Mouse (Mus musculus) retina, postnatal 7 days (tissue): ENCODE measurements around the gene Otud4.
"Not testable (repeated sequence)": the region's sequence is repeated elsewhere in the genome, so short reads cannot be mapped to it uniquely, and the experiment has no call there.

Experiments
- DNase-seq: peaks from one replicate; pipeline ENCODE4 v3.0.0-alpha.2; 2012; ENCODE audit warnings: low read depth, low spot score

The Otud4 gene

DNA sequence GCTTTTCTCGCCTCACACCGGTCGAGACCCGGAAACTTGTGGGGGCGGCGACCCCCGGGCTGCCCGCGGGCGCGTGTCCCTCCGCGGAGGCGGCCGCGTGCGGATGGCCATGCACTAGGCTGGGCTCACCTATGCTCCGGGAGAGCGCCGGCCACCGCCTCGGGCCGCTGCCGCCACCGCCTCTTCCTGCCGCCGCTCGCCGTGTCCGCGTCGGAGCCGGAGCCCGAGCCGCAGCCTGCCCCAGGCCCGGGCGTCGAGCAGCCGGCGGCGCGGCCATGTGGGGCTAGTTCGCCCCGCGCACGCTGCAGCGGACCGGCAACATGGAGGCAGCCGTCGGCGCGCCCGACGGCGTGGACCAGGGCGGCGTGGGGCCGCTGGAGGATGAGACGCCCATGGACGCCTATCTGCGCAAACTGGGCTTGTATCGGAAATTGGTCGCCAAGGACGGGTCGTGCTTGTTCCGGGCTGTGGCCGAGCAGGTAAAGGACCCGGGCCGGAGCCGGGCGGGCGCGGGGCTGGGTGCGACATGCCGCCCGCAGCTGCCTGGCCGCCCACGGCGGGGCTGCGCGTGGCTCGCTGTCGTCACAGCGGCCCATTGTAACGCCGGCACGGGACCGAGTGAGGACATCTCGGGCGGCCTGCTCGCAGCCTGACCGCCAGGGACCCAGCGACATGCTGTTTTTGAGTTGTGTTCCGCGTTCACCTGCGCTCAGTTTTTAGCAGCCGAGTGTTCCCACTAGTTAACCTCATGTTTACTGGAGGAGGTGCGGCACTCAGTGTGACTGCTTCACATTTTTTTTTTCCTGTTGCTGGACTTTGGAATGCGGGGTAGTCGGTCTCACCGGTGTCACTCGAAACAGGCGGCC lies at the start of gene Otud4:
Otud4 (plus strand) TSS at position 33 of the 866 bp plus-strand sequence.
- peak; percentile 23 for DNase-seq

DNA sequence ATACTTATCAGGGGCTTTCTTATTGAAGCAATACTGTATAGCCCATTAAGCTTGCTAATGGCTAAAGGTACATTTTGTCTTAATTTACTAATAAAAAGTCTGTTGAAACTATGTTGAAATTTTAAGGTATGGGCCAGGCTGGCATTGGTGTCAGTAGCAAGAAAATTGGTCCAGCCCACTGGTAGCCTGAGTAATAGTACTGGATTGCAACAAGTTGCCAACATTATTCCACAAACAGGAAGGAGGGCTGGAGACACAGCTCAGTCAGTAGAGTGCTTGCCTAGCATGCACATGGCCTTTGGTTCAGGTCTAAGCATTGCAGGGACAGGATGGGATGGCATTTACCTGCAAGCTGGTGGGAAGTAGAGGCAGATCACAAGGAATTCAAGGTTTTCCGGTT lies 38.5 kb upstream of the Otud4 start:
- DNase-seq = no peak

DNA sequence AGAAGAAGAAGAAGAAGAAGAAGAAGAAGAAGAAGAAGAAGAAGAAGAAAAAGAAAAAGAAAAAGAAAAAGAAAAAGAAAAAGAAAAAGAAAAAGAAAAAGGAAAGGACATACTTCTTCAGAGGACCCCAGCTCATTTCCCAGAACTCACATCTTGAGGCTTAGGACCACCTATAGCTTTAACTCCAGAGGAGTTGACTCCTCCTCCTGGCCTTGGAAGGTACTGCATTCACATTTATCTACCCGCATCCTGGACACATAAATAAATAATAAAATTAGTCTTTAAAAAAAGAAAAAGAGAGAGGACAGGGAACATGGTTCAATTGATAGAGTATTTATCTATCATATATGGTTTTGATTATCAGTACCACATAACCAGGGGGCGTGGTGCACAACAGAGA lies 36.2 kb upstream of the Otud4 start:
- not testable (repeated sequence) for DNase-seq

DNA sequence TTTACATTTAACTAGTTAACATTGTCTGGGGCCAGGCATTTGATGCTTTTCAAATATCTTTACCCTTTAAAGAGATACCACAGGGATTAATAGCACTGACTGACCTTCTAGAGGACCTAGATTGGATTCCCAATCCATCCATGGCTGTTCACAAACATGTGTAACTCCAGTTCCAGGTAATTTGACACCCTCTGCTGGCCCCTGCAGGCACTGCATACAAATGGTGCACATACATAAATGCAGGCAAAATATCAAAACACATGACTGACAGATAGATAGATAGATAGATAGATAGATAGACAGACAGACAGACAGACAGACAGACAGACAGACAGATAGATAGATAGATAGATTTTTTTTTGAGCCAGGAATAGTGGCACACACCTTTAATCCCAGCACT lies 33.2 kb upstream of the Otud4 start:
- no peak for DNase-seq

DNA sequence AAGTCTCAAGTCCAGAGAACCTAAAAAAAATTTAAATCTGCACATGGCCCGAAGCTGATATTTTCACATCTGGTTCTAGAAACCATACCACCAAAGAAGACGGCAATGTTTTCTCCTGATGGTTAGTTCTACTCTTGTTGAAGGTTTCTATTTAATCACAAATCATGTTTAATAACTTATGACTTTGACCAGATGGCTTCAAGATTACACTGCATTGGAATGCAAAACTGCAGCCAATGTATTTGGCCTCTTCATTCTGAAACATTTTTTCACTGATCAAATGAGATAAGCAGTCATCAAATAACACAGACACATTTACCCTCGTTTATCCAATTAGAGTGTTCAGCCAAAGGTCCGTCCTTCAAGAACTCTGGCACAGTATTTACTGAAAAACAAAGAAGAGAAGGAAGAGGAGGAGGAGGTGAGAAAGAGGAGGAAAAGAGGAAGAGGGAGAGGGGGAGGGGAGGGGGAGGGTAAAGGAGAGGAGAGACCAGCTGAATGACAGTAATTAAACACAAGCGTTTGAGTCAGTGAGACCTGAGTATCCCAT lies 32.6 kb upstream of the Otud4 start:
- DNase-seq = no peak

DNA sequence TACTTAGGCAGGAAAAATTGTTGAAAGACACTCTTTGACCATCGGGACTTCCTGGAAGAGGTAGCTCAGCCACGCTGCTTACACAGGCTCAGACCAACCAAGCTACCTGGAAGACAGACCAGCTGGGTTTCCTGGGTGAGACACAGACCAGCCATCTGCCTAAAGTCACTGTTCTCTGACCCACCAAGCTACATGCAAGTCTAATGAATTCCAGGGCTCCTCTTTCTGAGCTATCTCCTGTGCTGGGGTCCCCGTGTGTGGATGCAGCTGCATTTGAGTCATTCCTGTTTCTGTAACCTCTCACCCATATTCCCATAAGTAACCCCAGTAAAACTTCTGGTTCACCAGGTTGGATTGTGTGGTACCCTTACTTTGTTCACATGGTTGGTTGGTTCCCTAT lies 30.7 kb upstream of the Otud4 start:
- no peak for DNase-seq

DNA sequence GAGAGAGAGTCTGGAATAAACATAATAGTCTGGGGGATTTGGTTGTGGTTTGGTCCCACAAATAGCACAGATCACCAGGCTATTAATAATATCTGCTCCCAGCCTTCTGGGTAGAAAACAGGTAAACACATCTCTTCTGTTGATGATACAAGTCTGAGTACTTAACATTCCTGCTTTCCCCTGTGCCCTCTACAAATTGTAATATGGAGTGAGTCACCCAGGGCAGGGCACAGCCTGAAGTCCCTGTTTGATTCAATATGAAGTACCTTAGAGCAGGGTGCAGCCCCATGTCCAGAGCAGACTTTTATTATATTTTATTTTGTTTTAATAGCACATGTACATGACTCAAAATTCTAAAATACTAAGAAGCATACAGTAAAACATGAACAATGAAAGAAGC lies 29.1 kb upstream of the Otud4 start:
- no peak for DNase-seq

DNA sequence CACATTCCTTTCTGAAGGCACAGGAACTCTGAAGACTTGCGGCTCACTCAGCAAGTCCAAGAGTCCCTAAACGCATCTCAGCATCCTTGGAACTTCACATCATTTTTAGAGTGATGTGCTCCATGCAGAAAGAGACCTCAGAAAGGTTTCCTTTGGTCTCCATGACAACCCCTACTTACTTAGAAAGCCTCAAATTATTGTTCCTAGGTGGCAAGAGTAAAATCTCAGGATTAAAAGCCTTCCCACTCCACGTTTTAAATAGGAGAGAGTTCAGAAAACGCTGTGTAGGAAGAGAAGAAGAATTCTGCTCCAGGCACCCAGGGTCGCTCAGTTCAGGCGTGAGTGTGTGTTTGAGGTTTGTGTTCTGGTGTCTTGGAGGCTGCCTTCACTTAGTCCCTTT lies 27.1 kb upstream of the Otud4 start:
- DNase-seq = no peak

DNA sequence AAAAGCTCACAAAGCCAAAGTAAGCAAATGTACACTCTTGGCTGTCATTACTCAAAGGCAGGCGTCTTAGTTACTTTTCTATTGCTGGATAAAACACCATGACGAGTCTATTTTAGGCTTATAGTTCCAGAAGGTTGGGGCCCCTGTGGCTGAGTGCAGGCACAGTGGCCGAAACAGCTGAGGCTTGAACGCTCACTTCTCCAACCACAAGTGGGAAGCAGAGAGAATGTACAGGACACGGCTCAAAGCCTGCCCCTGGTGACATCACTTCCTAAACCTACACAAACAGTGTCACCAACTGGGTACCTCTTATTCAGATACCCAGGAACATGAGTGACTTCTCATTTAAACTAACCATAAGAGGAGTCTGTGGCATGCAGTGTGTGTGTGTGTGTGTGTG lies 26.5 kb upstream of the Otud4 start:
- no peak for DNase-seq

DNA sequence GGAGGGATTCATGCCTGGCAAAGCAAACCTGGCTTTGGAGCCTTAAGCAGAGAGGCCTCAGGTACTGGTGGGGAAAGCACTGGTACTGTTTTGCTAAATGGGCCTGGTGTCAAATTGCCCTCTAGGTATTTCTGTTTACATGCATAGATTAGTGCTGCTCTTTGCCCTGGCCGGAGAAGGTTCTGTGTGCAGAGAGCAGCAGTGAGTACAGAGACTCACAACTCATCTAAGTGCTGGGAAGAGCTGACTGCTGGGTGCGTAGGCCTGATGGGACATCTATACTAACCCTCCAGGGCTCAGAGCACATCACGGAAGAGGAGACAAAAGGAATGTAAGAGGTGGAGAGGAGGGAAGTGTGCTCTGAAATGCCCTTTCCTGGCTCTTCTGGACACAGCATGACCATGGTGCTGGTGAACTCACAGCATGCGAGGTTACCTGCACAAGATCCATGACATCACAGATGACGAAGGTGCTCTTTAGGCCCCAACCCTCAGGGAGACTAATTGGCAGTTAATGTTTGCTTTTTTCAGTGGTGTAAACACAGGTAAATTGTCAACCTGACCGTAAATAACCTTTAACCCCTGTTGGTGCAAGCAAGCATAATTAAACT lies 23.6 kb upstream of the Otud4 start:
- no peak for DNase-seq

DNA sequence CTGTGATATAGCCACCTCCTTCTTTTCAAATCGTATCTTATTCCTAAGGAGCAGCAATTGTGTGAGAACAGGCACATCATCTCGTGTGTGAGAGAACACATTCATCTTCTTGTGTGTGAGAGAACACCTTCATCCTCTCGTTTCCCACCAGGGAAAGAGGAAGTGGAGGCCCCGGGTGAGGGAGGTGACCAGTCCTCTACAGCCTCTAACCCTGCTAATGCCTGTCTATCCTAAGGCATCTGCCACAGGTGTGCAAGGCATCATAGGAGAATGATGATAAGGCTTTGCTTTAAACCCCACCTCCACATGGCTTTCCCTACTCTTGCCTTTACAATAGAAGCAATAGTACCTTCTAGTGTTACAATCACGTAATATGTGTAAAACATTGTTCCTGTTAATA lies 20.5 kb upstream of the Otud4 start:
- no peak for DNase-seq

DNA sequence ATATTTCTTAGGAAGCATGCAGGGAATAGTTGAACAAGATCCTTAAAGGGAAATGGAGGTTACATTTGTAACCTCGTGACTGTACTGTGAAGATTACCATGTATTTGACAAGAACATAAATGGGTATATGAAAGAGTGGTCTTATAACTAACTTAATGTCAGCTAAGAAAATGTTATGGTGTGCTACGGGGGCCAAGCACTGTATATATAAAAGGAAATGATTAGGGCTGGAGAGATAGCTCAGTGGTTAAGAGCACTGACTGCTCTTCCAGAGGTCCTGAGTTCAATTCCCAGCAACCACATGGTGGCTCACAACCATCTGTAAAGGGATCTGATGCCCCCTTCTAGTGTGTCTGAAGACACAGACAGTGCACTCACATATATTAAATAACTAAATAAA lies 20.1 kb upstream of the Otud4 start:
- no peak for DNase-seq

DNA sequence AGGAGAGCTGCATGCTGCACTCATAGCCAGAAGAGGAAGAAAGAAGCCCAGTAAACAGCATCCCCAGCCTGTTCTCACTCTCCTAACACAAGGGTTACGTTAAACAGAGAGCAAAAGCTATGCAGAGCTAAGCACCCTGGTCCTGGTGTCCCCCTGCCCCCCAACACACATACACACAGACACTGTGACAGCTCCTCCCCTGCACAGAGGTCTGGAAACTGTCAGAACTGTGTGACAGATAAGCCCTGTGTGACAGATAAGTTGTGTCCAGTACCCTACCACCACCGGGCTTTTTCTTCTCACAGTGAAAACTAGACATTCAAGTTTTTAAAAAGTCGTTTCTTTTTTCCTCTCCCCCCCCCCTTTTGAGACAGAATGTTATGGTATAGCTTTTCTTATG lies 19.4 kb upstream of the Otud4 start:
- no peak for DNase-seq

DNA sequence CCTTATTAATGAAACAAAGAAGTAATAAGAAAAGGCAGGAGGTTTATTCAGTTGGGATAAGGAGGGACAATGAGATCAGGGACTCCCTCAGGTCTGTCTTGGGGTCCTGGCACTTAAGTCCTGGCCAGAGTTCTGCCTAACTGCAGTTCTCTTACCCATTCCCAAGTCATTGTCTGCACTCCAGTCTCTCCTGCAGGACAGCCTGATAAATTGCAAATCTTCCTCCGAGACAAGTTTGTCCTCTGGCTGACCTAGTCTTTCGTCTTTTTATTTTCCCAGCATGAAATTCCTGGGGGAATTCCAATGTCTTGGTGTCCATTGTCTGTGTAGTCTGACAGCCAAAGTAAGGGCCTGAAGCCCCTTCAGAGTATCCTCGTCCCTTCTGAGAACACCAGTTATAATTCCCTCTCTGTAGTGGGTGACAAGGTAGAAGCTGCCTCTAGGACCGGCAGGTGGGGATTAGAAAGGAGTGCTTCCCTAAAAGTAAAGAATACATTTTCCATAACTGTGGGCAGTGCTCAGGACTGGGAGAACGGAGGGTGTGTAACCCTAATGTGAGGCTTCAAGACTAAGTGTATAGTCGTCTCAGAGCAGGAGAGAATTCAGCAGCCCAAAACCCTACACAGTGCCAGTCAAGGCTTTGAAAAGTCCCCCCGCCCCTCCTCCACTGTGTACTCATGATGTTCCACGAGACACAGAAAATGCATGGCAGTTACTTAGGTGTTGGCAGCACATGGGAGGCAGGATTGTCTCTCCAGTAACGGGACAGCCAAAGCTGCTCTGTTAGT lies 18.7 kb upstream of the Otud4 start:
- no peak for DNase-seq

DNA sequence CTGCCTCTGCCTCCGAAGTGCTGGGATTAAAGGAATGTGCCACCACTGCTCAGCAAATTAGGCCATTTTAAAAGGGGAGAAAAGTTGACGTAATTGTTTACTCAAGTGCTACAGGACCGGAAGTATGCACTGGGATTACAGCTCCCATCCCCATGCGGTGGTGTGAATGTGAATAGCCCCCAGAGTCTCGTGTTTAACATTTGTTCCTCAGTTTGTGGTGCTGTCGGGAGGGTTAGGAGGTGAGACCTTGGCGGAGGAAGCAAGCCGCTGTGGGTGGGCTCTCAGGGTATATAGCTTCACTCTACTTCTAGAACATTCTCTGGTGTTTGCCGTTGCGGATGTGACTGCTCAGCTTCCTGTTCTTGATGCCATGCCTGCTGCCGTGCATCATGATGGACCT lies 17.1 kb upstream of the Otud4 start:
- DNase-seq = no peak

DNA sequence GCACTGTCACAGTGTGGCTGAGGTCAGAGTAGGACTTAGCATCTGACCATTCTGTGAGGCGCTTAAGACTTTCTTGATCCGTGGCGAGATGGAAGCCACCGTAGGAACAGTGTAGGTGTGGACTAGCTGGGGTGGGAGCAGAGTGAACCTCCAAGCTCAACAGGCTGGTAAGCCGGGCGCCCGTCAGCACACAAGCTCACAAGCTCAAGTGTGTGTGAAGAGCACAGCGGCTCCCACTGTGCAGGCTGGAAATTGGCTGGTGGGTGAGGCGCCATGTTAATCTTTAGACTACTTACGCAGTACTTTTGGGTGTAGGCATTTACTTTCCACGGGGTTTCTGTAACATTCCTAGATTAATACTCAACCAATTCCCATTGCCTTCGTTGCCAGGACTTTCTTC lies 16.1 kb upstream of the Otud4 start:
- DNase-seq = no peak

DNA sequence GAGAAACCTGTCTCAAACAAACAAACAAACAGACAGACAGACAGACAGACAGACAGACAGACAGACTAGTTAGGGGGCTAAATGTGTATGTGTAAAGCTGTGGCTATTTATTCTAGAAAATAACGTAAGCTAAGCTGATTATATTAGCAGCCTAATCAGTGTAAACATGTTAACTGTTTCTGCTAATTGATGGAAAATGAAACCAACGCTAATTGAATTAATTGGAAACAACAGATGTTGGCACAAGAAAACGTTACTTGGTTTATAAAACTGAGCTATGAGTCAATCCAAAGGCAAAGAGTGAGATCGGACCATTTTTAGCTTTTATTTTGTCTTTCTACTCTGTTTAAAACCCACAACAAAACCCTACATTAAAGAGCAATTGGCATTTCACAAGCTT lies 15.0 kb upstream of the Otud4 start:
- DNase-seq = no peak

DNA sequence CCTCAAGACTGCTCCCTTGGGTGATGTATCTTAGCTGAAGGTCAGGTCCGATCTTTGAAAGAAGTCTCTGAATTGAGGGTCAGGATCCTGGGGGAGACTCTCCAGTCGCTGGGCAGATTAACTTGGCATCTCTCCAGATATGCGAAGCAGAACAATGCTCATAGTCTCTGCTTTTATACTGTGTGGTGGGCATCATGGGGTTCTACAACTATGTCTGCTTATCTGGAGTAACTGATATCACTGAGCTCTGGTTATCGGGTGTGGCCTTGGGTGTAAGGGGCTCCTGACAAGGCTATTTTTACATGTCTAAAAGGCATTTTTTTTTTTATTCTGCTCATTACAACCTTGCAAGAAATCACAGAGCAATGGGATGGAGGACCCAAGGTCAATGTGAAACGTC lies 13.2 kb upstream of the Otud4 start:
- DNase-seq = no peak

DNA sequence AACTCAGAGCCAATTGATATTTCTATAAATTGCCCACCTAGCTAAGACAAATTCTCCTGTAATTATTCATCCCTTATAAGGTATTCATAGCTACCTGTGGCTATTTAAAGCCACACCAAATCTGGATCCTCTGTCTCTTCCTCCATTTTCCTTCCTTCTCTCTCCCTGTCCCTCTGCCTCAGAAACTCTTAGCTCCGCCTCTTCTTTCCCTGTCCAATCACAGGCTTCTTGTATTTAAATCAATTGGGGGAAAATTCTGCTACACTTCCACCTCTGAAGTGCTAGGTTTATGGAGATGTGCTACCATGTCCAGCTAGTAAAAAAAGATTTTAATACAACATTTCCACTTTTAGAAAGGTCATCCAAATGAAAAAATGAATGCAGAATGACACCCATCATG lies 3.9 kb upstream of the Otud4 start:
- no peak for DNase-seq

DNA sequence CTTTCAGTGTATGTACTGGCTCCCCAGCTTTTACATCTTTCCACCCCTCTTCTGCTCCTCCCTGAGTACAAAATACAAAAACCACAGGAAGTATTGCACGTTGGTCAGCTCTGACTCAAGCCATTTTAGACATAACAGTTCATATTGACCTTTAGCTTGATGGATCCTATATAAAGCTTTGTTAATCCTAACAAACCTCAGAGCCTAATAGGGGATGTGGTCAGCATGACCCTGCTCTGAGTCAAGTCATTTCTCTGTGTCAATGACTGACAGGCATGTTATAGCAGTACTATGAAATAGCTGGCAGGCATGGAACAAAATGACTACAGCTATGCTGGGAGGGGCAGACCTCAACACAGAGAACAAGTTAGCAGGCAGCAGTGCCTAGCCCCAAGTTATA lies 3.3 kb upstream of the Otud4 start:
- no peak for DNase-seq

DNA sequence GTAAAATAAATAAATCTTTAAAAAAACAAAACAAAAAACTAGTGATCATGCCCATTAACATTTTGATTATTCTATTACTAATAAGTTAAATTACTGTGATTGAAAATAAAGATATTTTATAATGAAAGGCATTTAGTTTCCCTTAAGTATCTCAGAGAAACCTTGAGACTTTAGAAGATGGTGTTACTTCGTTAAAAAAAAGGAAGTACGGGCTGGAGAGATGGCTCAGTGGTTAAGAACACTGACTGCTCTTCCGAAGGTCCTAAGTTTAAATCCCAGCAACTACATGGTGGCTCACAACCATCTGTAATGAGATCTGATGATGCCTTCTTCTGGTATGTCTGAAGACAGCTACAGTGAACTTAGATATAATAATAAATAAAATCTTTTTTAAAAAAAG lies 2.2 kb upstream of the Otud4 start:
- no peak for DNase-seq

DNA sequence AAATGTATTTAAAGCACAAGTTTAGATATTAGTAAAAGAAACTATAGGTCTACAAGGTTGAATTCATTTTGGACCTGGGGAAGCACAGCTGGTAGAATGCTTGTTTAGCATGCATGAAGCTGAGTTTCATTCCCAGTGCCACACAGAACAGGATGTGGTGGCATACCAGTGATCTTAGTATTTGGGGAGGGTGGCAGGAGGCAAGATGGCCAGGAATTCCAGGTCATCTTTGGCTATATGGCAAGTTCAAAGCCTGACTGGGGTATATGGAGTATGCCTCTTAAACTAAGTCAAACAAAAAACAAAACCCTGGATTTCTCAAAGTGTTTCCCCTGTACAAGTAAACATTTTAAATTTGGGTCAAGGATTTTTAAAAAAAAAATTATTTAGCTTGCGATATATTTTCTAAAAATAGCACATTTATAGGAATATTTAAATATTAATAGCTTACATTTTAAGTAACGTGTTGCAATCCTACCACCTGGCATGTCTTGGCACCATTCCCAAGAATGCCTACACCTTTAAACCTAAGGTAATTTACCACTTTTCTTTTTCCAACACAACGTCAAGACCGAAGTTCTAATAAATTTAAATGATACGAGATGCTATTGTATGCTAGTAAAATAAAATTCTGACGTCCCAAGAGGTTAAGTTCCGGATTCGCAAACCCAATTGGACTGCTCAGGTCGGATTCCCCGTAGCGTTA lies 1.3 kb upstream of the Otud4 start:
- no peak for DNase-seq
